Mouse (Mus musculus) right cerebral cortex, postnatal 14 days (tissue): ENCODE results near the gene Sel1l.
A peak's percentile ranks its signal among the peaks of the same experiment; 100 is the strongest.

Source experiments
- DNase-seq: peaks from one replicate; pipeline ENCODE4 v3.0.0; 2022

Gene Sel1l

DNA sequence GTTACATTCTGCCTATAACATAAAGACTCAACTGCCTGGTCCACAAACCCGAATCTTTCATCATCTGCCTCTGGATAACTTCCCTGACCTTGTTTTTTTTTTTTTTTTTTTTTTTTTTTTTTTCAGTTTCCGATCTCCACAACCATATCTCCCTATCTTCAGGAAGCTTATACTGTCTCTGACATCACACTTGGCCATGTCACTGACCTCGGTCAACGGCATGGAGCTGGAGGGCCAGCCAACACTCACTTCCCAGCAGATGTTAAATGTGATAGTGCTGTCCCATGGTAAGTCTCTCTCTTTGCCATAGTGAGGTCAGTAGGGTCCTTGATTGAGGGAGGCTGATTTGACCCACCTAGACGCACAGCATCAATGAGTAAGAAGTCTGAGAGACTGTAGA, 72.6 kb downstream of the Sel1l start:
- no peak for DNase-seq

DNA sequence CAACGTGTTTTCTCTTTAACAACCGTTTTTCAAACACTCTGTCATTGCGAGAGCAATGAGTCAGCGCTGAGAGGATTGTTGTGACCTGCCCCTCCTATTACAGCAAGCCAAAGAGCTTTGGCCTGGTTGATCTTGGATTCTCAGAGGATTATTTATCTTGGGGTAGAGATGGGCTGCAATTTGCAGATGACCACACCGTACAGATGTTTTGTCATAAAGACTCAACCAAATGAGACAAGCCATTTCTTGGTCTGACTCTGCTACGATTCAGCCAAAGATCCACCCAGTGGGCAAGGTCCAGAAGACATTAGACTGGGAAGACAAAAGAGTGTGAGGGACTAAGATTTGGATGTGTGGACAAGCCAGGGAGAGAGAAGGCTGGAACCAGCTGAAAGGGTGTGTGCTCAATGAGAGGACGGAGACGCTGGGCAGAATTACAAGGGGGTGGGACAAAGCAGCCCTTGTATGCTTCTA, 74.1 kb downstream of the Sel1l start:
- no peak for DNase-seq

DNA sequence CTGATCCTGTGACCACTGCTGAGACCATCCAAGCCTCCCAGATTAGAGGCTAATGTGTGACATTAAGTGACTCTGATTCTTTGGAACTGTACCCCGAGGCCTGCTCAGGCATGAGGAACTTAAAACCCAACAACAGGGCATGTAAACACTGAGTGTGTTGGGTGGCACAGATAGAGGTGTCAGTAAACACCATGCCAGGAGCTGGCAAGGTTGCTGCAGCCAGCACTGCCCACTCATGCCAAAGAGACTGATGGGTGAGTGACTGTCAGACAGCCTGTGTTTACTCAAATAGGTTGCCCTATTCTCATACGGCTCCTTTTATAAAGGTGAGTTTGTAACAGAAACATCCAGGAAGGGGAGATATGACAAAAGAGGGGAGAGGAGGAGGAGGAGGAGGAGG, 80.1 kb downstream of the Sel1l start:
- no peak for DNase-seq

DNA sequence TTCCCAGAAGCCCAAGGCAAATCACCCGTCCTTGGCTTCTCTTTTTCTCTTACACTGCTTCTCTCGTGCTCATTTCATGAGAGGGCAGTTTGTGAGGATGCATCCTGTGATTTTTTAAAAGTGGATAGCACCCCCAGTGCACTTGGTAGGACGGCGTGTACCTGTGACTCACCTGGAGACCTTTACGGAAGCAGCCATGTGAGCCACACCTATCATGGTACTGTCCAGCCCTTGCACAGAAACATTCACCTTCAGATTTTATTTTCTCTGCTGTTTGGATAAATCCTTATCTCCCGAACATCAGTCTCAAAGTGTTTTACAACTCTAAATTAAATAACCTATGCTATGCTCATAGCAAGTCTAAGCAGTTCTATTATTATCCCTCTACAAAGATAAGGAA, 80.8 kb downstream of the Sel1l start:
- DNase-seq: no peak

DNA sequence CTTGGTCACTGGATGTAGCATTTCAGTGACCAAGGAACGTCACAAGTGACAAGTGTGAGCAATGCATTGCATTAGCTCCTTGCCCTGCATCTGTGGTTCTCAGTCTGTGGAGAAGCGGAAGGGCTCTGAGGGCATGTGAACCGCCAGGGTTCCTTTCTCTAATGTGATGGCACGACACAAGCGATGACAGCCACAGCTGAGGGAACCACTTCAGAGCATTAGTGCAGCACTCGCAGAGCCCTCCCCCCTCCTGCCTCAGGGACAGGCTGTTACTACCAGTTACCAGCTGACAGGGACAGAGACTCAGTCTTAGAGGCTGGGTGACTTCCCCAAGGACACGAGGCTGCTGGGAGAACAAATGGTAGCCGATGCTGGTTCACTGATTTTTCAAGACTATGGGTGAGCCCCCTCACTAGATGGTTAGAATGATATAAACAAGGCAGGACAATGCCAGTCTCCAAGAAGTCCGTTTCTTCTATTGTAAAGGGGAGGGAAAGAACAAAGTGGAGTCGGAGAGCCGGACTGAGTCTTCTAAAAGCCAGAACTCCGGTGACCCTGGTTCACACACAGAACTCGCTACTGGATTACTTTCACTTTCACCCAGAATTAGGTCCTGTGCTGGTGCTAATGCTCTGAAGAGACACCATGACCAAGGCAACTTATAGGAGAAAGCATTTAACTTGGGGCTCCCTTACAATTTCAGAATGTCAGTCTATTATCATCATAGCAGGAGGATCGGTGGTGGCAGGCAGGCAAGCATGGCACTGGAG, 82.4 kb downstream of the Sel1l start:
- DNase-seq: peak; percentile 49

DNA sequence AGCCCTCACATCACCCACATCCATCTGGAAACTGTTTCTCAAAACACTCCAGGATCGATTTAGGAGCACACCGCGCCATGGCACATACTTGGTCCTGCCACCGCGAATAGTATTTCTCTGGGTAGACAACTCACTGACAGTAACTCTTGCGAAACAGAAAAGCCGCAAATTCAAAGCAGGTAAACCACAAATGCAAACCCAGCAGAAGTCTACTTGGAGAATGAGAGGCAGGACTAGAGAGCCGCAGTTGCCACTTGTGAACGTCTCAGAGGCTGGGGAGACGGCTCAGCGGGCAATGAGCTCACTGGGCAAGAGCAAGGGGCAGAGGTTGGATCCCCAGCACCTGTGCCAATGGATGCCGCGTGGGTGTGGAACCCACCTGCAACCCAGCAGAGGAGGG, 83.5 kb downstream of the Sel1l start:
- no peak for DNase-seq

DNA sequence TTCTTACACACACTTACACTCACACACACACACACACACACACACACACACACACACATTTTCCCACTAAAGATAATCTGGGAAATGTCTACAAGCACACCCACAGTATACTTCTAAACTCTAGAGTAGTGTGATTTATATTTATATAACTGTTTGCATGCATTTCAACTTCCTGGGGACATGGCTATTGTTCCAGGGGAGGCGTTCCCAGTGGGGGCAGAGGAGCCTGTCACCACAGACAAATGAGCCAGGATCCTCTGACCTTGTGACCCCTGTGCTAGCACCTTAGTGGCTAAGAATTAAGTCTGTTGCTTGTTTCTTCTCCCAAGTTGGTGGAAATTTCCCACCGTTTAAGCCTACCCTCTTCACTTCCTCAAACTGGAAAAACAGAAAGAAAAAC, 83.9 kb downstream of the Sel1l start:
- no peak for DNase-seq

DNA sequence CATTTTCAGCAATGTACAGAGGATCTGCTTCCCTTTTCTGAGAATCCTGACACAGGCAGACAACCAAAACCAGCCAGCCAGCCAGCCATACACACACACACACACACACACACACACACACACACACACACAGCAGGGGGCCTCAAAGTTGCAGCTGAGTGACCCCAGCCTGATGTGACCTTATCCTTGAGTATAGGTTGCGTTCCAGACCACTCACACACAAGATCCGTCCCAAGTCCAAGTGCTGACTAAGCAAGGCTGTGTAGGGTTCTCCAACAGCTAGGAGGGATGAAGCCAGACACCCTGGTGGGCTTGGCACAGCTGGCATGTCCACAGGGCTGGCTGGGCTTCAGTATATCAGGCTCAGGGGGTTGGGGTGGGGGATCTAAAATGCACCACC, 84.5 kb downstream of the Sel1l start:
- DNase-seq: no peak

DNA sequence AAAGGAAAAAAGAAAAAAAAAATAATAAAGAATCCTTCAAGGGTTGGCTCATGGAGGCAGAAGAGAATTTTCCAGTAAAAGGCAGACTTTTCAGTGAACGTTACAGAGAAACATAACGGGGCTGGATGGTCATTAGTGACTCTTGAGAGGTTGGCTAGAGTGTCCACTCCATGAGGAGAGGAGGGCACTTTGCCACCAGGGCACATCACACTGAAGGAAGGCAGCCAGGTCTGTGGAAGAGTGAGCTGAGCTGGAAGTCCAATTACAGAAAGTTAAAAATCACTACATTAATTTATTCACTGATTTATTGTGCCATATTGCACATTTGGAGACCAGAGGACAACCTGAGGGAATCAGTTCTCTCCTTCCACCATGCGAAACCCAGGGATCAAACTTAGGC, 89.1 kb downstream of the Sel1l start:
- no peak for DNase-seq

DNA sequence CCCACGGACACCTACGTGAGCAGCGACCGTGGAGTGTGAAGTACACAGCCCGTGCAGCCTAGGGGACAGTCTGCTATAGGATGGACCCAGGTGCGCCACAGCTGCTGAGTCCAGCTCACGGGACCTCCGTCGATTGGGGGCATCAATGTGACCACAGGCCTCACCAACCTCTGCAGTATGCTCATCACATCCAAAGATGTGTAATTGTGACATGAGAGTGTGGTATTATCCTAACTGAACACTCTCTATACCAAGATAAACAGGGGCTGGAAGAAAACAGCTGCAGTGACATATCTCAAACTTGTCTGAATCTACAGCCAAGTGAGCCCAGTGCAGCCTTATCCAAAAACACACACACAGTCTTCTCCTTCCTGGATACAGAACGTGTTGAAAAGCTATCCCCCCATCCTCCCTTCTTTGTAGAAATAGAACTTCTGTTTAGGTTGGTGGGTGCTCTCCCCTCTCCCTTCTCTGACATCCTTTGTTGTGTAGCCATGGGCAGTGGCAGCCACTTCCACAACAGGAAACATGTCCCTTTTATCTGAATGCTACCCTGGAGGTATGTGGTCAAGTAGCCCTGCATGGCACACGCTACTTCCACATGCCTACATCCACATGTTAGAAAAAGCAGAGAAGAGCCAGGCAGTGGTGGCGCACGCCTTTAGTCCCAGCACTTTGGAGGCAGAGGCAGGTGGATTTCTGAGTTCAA, 90.9 kb downstream of the Sel1l start:
- no peak for DNase-seq

DNA sequence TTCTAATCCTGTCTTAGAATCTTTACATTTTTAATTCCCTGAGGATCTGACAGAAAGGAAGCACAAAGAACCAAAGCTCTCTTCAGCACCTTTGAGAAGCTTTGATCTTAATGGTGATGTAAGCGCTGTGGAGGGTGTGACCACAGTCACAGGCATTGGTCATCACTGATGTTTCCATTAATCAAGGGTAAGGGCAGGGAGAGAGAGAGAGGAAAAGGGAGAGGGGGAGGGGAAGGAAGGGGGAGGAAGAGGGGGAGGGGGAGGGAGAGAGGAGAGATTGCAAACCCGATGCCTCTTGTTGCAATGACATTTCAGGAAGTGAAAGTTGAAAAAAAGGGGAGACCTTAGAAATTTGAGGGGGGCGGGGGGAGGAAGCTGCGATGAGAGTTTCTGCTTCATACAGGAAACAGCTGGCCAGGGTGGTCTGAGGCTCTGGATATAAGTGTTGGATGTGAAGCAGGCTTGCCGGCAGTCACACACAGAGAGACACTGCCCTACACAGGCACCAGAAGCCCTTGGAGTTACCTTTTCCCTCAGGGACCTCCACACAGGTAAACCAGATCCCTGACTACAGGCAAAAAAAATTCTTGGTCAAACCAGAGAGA, 92.3 kb downstream of the Sel1l start:
- DNase-seq: no peak
